Mouse (Mus musculus): ENCODE data around the gene Sf3b1. TPM values are rescaled to one million over a fixed set of nuclear protein-coding genes. Genes with fewer than 3 reads are reported as not detected.
"Not testable (repeated sequence)": the region's sequence is repeated elsewhere in the genome, so short reads cannot be mapped to it uniquely, and the experiment has no call there.

The Sf3b1 gene
- polyA plus RNA-seq, 1 experiment = 39.0 TPM

- no peak for DNase-seq (ENCODE audit: low read depth in 1 of 2, low spot score in 2 of 2)
- H3K4me3 ChIP-seq (ENCODE audit: extremely low read depth, insufficient read depth, insufficient read length) = no peak overlapping the region
- H3K27ac ChIP-seq (ENCODE audit: insufficient read depth, low read length) = no peak overlapping the region
- H3K36me3 ChIP-seq (ENCODE audit: control insufficient read depth, insufficient read depth, low read length) = no peaks in the 10 kb centered on the region
- no peak for TF ChIP-seq CTCF (IDR thresholded peaks at IDR 0.05; ENCODE audit: extremely low read depth, insufficient read depth, insufficient read length, insufficient replicate concordance)
- no peak for TF ChIP-seq POLR2A (IDR thresholded peaks at IDR 0.05; ENCODE audit: low read depth, low read length)
- no peaks in the 10 kb centered on the region for H3K27me3 ChIP-seq (ENCODE audit: control insufficient read depth, insufficient read depth, low read length)
- no peaks in the 10 kb centered on the region for H3K4me1 ChIP-seq (ENCODE audit: control insufficient read depth, insufficient read depth, insufficient read length)
- WGBS = 76% methylated on average over 5 of the region's 5 CpGs
These were observed 55.4 kb downstream of the Sf3b1 start for GRCm38 (mm10) chr1:54971687-54972404.

DNA sequence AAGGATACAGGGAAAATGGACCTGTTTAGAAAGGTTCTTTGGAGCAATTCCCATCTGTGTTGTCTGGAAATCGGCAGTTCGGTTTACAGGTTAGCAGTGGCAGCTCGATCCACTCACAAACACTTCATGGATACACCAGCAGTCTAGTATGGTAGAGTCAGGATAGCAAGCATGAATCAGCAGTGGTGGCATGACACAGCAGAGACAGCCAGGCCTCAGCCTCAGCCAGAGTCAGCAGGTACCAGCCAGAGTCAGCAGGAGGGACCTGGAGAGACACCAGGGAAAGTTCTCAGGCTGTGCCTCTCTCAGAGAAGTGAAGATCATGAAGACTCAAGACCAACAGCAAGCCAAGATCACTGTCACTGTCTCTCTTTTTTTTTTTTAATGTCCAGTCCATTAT is 60.4 kb downstream of the Sf3b1 start:
- Histone ChIP-seq H3K36me3 (ENCODE audit: control insufficient read depth, insufficient read depth, low read length) (no peaks in the 10 kb centered on the region), H3K27ac (ENCODE audit: insufficient read depth, low read length) (no peak overlapping the region), H3K4me3 (ENCODE audit: extremely low read depth, insufficient read depth, insufficient read length) (no peak overlapping the region), H3K27me3 (ENCODE audit: control insufficient read depth, insufficient read depth, low read length) (no peaks in the 10 kb centered on the region), H3K4me1 (ENCODE audit: control insufficient read depth, insufficient read depth, insufficient read length) (no peaks in the 10 kb centered on the region)
- no peak for DNase-seq (ENCODE audit: low read depth in 1 of 2, low spot score in 2 of 2)
- TF ChIP-seq CTCF (IDR thresholded peaks at IDR 0.05; ENCODE audit: extremely low read depth, insufficient read depth, insufficient read length, insufficient replicate concordance) (no peak), POLR2A (IDR thresholded peaks at IDR 0.05; ENCODE audit: low read depth, low read length) (no peak)
- WGBS = 92% methylated on average over 3 of the region's 3 CpGs

GRCm38 (mm10) chr1:54965159-54965995 is 61.9 kb downstream of the Sf3b1 start:
- Histone ChIP-seq H3K27me3 (ENCODE audit: control insufficient read depth, insufficient read depth, low read length) (no peaks in the 10 kb centered on the region), H3K4me1 (ENCODE audit: control insufficient read depth, insufficient read depth, insufficient read length) (no peaks in the 10 kb centered on the region), H3K27ac (ENCODE audit: insufficient read depth, low read length) (no peak overlapping the region), H3K36me3 (ENCODE audit: control insufficient read depth, insufficient read depth, low read length) (no peaks in the 10 kb centered on the region), H3K4me3 (ENCODE audit: extremely low read depth, insufficient read depth, insufficient read length) (no peak overlapping the region)
- DNase-seq (ENCODE audit: low read depth in 1 of 2, low spot score in 2 of 2) = no peak
- no peak for TF ChIP-seq POLR2A (IDR thresholded peaks at IDR 0.05; ENCODE audit: low read depth, low read length)
- no peak for TF ChIP-seq CTCF (IDR thresholded peaks at IDR 0.05; ENCODE audit: extremely low read depth, insufficient read depth, insufficient read length, insufficient replicate concordance)
- WGBS = 81% methylated on average over 11 of the region's 11 CpGs

DNA sequence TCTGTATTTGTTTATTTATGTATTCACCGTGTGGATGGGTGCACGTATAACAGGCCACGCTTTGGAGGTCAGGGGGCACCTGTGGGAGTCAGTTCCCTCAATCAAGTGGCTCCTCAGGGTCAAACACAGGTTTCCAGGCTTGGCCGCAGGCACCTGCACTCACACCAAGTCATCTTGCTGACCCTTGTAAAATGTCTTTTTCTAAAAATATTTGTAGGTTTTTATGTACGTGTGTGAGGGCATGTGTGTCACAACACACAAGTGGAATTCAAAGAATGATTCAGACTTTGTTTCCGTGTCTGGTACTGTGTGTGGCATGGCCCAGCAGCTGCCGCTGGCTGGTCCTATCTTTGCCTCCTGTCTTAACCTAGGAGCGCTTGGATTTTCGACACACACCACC is 65.6 kb downstream of the Sf3b1 start:
- whole genome bisulfite sequencing = 90% methylated on average over 9 of the region's 9 CpGs
- Histone ChIP-seq H3K4me3 (ENCODE audit: extremely low read depth, insufficient read depth, insufficient read length) (no peak overlapping the region), H3K4me1 (ENCODE audit: control insufficient read depth, insufficient read depth, insufficient read length) (no peaks in the 10 kb centered on the region), H3K27me3 (ENCODE audit: control insufficient read depth, insufficient read depth, low read length) (no peaks in the 10 kb centered on the region), H3K27ac (ENCODE audit: insufficient read depth, low read length) (no peak overlapping the region), H3K36me3 (ENCODE audit: control insufficient read depth, insufficient read depth, low read length) (no peaks in the 10 kb centered on the region)
- DNase-seq (ENCODE audit: low read depth in 1 of 2, low spot score in 2 of 2) = no peak
- TF ChIP-seq POLR2A (IDR thresholded peaks at IDR 0.05; ENCODE audit: low read depth, low read length) (no peak), CTCF (IDR thresholded peaks at IDR 0.05; ENCODE audit: extremely low read depth, insufficient read depth, insufficient read length, insufficient replicate concordance) (no peak)

GRCm38 (mm10) chr1:54960613-54961165 is 66.6 kb downstream of the Sf3b1 start:
- no peak for DNase-seq (ENCODE audit: low read depth in 1 of 2, low spot score in 2 of 2)
- no peaks in the 10 kb centered on the region for H3K27me3 ChIP-seq (ENCODE audit: control insufficient read depth, insufficient read depth, low read length)
- H3K36me3 ChIP-seq (ENCODE audit: control insufficient read depth, insufficient read depth, low read length) = no peaks in the 10 kb centered on the region
- WGBS = 88% methylated on average over 9 of the region's 9 CpGs
- no peaks in the 10 kb centered on the region for H3K4me1 ChIP-seq (ENCODE audit: control insufficient read depth, insufficient read depth, insufficient read length)
- no peak for TF ChIP-seq POLR2A (IDR thresholded peaks at IDR 0.05; ENCODE audit: low read depth, low read length)
- TF ChIP-seq CTCF (IDR thresholded peaks at IDR 0.05; ENCODE audit: extremely low read depth, insufficient read depth, insufficient read length, insufficient replicate concordance) = no peak
- H3K4me3 ChIP-seq (ENCODE audit: extremely low read depth, insufficient read depth, insufficient read length) = no peak overlapping the region
- H3K27ac ChIP-seq (ENCODE audit: insufficient read depth, low read length) = no peak overlapping the region

GRCm38 (mm10) chr1:54958525-54958924 is 68.8 kb downstream of the Sf3b1 start:
- 65% methylated on average over 3 of the region's 3 CpGs for WGBS
- DNase-seq (ENCODE audit: low read depth in 1 of 2, low spot score in 2 of 2) = no peak

GRCm38 (mm10) chr1:54956995-54957394 is 70.3 kb downstream of the Sf3b1 start:
- not testable (repeated sequence) for H3K36me3 ChIP-seq (ENCODE audit: control insufficient read depth, insufficient read depth, low read length); H3K27me3 ChIP-seq (ENCODE audit: control insufficient read depth, insufficient read depth, low read length); H3K4me3 ChIP-seq (ENCODE audit: extremely low read depth, insufficient read depth, insufficient read length); H3K27ac ChIP-seq (ENCODE audit: insufficient read depth, low read length); DNase-seq (ENCODE audit: low read depth in 1 of 2, low spot score in 2 of 2); H3K4me1 ChIP-seq (ENCODE audit: control insufficient read depth, insufficient read depth, insufficient read length)
- WGBS = 89% methylated on average over 14 of the region's 14 CpGs

More at GRCm38 (mm10) chr1:54958525-54958924, 68.8 kb downstream of the Sf3b1 start:
- Histone ChIP-seq H3K27me3 (ENCODE audit: control insufficient read depth, insufficient read depth, low read length) (no peaks in the 10 kb centered on the region), H3K36me3 (ENCODE audit: control insufficient read depth, insufficient read depth, low read length) (no peaks in the 10 kb centered on the region), H3K4me3 (ENCODE audit: extremely low read depth, insufficient read depth, insufficient read length) (no peak overlapping the region), H3K4me1 (ENCODE audit: control insufficient read depth, insufficient read depth, insufficient read length) (no peaks in the 10 kb centered on the region), H3K27ac (ENCODE audit: insufficient read depth, low read length) (no peak overlapping the region)
- TF ChIP-seq CTCF (IDR thresholded peaks at IDR 0.05; ENCODE audit: extremely low read depth, insufficient read depth, insufficient read length, insufficient replicate concordance) (no peak), POLR2A (IDR thresholded peaks at IDR 0.05; ENCODE audit: low read depth, low read length) (no peak)

All from spleen, adult 2 months (tissue).